Mouse (Mus musculus) cerebellum, adult 18-20 months (tissue): ENCODE measurements around the gene Dvl2.

Experiments
- DNase-seq, 2 experiments: peaks; one replicate each; pipeline ENCODE4 v3.0.0; 2021

Gene Dvl2

GRCm38 (mm10) chr11:69982225-69982624, 18.2 kb upstream of the Dvl2 start, which contains the start of gene Elp5:
TSS of gene Elp5 (minus strand) at chr11:69982517.
- DNase-seq: peak in 1 of 2 experiments; percentile 13

- DNase-seq: peak in 1 of 2 experiments; percentile 1
Observed at GRCm38 (mm10) chr11:69982877-69983276, 17.5 kb upstream of the Dvl2 start.

- DNase-seq: no peak
Observed at GRCm38 (mm10) chr11:69983377-69983776, 17.0 kb upstream of the Dvl2 start.

- no peak for DNase-seq
Observed at GRCm38 (mm10) chr11:69984431-69984830, 16.0 kb upstream of the Dvl2 start.

GRCm38 (mm10) chr11:69989949-69990348, 10.4 kb upstream of the Dvl2 start:
- DNase-seq: no peak

- peak; percentile 95 for DNase-seq
Observed at GRCm38 (mm10) chr11:69990850-69991691, 9.3 kb upstream of the Dvl2 start, which contains the start of gene Gabarap. TSS of gene Gabarap (plus strand) at chr11:69991143.

GRCm38 (mm10) chr11:69991711-69992110, 8.7 kb upstream of the Dvl2 start:
- DNase-seq: no peak

GRCm38 (mm10) chr11:69992396-69992795, 8.0 kb upstream of the Dvl2 start:
- DNase-seq: peak in 1 of 2 experiments; percentile 26

GRCm38 (mm10) chr11:69992932-69993331, 7.5 kb upstream of the Dvl2 start:
- no peak for DNase-seq

- DNase-seq: no peak
Observed at GRCm38 (mm10) chr11:69994401-69995090, 5.8 kb upstream of the Dvl2 start.

GRCm38 (mm10) chr11:69995391-69995960, 4.9 kb upstream of the Dvl2 start, which contains the start of gene Phf23:
TSS of gene Phf23 (plus strand) at chr11:69995777.
- peak; percentile 94 to 99 for DNase-seq

- peak in 1 of 2 experiments; percentile 61 for DNase-seq
Observed at GRCm38 (mm10) chr11:69996161-69997061, 4.0 kb upstream of the Dvl2 start.

GRCm38 (mm10) chr11:69997070-69997509, 3.3 kb upstream of the Dvl2 start:
- DNase-seq: peak; percentile 75 to 84

- DNase-seq: peak in 1 of 2 experiments; percentile 43
Observed at GRCm38 (mm10) chr11:69998567-69999491, 1.6 kb upstream of the Dvl2 start.

- DNase-seq: no peak
Observed at GRCm38 (mm10) chr11:69999666-70000065, 729 bp upstream of the Dvl2 start.

- no peak for DNase-seq
Observed at GRCm38 (mm10) chr11:70001159-70001558, 764 bp downstream of the Dvl2 start.

- no peak for DNase-seq
Observed at GRCm38 (mm10) chr11:70001865-70002264, 1.5 kb downstream of the Dvl2 start.

GRCm38 (mm10) chr11:70002471-70002870, 2.1 kb downstream of the Dvl2 start:
- no peak for DNase-seq

- DNase-seq: no peak
Observed at GRCm38 (mm10) chr11:70005521-70005920, 5.1 kb downstream of the Dvl2 start.

- DNase-seq: no peak
Observed at GRCm38 (mm10) chr11:70010033-70010432, 9.6 kb downstream of the Dvl2 start.

- DNase-seq: no peak
Observed at GRCm38 (mm10) chr11:70010548-70010947, 10.2 kb downstream of the Dvl2 start.
